Mouse (Mus musculus) ovary, adult 18-20 months (tissue): ENCODE results near the gene Top2b.

Experiments
- DNase-seq: peaks from one replicate; pipeline ENCODE4 v3.0.0; 2022; ENCODE audit warnings: low spot score, mixed read lengths

The Top2b gene

GRCm38 (mm10) chr14:16364878-16365337 lies at the start of gene Top2b:
Top2b (plus strand) TSS chr14:16365179.
- peak; percentile 96 for DNase-seq

GRCm38 (mm10) chr14:16316715-16317114 lies 48.3 kb upstream of the Top2b start:
- DNase-seq, result no peak

- DNase-seq, result no peak
These were observed 45.2 kb upstream of the Top2b start for GRCm38 (mm10) chr14:16319818-16320217.

DNA sequence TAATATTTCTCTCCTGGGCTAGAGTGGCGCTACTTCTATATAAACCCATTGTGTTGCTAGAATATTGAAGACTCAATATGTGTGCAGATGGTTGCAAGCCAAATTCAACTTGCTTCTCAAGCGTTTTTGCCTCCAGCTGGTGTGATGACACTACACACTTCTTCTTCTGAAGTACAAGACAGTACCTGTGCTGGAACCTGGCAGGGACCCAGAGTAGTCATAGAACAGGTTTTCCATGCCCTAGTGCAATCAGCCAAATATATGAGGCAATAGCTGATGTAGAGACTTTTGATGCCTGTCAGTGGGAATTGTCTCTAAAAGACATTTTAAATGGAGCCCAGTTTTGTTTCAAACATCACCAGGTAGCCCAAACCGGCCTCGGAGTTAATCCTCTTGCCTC lies 40.6 kb upstream of the Top2b start:
- no peak for DNase-seq

GRCm38 (mm10) chr14:16325208-16325607 lies 39.8 kb upstream of the Top2b start:
- no peak for DNase-seq

DNA sequence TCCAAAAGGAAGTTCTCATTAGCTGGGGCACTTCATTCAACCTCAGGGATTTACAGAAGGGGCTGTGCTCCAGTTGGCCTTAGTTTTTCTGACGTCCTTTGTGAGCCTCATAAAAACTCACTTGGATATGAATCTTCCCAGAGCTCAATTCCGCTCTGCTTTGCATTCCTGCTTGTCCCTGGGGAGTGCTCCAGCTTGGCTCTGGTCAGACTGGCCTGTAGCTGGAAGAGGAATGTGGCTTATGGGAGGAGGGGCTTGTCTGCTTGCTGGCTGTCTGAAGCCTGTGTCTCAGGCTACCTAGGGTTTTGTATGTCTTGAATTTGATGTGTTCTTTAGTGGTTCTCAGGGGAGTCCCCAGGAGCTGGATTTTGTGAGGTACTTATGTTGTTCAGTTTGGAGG lies 36.4 kb upstream of the Top2b start:
- DNase-seq, result peak; percentile 10

GRCm38 (mm10) chr14:16328959-16329480 lies 36.0 kb upstream of the Top2b start:
- DNase-seq, result no peak

DNA sequence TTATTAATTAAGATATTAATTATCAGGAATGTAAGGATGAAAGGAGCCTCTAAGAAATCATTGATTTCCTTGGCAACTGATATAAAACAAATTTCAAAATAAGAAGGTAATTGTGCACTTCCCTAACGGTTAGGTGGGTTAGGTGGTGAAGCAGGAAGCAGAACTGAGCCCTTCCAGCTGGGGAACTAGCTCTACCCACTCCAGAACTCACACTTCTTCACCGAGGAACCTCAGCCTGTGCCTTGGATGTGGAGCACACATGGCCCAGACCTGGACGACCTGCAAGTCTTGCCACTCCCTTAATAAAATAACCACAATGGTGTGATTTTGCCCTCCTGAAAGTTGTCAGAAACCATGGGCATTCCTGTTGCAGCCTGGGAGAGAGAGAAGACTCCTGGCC lies 35.2 kb upstream of the Top2b start:
- DNase-seq, result no peak

DNA sequence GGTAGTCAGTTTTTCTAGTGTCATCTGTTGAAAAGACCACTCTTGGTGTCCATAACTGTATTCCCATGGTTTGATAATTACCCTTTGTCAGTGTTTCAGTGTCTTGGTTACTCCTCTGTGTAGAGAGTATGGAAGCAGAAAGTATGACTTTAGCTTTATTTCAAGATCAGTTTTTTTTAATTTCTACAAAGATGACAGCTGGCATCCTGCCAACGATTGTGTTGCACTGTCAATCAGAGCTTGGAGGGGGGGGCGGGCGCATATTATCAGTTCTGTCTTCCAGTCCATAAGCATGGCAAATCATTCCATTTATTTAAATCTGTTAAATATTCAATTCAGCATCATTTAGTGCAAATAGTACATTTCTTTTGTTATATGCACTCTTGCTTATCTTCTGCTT lies 30.7 kb upstream of the Top2b start:
- no peak for DNase-seq

DNA sequence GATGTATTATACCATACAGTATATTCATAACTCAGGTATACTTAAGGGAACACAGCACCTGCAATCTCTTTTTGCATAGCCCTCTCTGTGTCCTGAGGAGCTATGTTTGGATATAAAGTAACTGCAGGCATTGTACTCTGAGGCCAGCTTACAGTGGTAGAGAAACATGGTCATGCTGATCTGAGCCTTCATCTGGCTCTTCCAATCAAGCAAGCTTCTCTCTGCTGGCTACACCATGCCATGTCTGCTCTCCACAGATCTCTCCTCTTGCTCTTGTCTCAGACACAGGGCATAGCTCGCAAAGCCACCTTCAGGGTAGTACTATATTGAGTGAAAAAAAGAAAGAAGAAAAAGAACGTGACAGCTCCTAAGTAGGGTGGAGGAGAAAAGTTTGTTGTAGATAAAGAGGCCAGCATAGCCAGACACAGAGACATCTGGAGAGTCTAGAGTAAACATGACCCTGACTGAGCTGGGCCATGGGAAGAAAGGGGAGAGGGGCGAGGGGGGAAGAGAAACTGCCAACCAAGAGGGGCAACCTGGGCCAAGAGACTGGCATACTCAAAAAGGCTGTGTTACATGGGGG lies 29.1 kb upstream of the Top2b start:
- DNase-seq, result no peak

DNA sequence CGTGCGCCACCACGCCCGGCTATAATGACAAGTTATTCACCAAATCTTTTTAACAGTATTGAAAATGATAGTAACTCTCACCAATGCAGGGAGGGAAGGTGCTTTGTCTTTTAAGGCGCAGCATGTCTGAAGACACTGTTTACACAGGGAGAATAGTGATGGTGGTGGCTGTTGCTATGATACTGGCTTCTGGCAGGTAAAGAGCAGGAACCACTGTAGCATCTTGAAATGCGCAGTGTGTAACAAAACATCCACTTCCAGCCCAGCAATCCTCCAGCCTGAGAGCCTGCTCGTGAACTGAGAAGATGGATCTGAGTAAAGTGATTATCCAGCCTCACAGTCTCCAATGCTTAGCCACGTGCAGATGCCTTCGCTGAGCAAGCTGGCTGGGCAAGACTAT lies 17.5 kb upstream of the Top2b start:
- DNase-seq, result no peak

- DNase-seq, result no peak
These were observed 5.3 kb upstream of the Top2b start for GRCm38 (mm10) chr14:16359704-16360103.

DNA sequence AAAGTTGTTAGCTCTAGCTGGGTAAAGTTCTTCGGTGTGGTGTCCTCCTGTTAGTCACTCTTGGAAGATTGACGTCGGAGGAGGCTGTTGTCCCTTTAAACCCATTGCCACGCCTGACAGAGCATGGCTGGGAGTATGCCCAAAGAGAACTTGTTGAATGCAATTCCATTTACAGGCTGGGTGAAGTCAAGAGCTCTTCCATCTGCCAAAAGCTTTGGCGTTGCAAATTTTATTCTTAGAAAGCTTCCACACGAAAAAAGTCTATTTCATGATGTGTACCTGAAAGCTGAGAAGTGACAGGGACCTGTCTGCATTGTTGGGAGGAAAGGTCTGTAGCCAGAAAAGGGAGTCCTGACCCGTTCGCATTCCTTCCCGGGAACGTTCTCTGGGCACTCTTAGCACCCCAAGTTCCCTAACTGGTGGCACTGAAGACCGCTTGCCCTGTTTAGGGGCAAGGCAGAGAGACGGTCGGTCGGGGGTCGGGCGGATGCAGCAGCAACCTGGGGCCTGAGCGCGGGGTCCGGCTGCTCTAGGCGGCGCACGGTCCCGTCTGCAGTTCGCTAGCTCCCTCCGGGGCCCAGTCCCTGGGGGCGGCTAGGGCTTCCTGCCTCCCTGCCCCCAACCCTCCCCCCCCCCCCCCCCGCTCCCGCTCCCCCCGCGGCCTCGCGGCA lies 683 bp upstream of the Top2b start:
- peak; percentile 14 for DNase-seq

GRCm38 (mm10) chr14:16365362-16366173 lies 589 bp downstream of the Top2b start:
- DNase-seq, result peak; percentile 23

DNA sequence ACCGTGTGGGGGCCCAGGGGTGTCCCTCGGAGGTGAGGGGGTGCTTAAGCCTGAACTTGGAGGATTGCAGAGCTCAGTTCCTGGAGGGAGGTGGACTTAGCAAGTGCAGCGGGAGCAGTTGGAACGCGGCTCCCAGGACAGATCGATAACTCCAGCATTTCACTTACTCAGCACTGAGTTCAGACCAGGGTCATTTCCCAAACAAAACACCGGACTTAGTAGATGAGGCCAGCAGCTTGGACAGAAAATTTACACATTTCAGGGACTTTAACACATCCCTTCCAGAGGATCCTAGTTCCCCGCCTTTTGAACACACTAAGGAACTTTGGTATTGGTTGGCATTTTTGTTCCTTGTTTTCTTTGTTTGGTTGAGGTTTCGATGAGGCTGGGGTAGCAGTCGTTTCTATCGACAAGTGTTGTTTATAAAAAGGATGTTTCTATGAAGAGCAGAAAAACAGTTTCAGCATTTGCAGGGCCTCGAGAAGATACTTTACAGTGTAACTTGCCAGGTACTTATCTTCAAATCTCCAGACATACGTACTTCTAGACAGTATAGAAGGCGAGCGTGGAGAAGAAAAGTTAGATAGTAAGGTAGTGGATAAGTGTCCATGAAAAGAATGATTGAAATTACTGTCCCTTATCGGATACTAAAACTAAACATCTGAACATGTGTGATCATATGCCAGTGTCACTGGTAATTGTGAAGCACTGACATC lies 1.4 kb downstream of the Top2b start:
- DNase-seq, result no peak

DNA sequence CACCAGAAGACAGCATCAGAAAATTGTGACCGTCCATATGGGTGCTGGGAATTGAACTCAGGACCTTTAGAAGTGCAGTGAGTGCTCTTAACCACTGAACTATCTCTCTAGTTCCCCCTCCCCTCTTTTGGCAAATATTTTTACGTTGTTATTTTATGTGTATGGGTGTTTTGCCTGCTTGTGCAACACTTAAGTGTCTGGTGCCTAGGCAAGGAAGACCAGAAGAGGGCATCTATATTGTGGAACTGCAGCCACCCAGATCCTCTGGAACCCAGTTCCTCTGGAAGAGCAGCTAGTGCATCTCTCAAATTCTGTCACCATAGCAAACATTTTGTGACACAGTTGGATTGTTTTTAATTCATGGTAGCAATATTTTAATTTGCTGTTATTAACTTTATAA lies 2.0 kb downstream of the Top2b start:
- DNase-seq, result no peak

GRCm38 (mm10) chr14:16372761-16373160 lies 7.8 kb downstream of the Top2b start:
- DNase-seq, result no peak

DNA sequence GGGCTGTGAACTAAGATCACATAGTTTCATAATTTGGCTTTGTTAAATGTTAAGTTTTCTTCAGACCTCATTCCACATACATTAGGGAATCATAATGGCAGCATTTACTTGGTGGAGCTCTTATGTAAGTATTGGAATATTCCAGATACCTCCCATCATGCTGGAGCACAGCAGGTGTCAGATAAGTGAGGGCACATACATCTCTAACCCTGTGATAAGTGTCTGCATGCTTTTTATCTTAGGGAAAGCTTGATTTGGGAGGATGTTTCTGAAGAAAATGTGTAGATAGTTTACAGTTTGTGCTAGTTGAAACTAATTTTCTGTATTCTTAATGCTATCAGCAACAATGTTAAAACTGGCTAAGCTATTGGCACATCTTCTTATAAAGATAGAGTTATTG lies 8.2 kb downstream of the Top2b start:
- DNase-seq, result no peak

GRCm38 (mm10) chr14:16379917-16380570 lies 15.1 kb downstream of the Top2b start:
- DNase-seq, result no peak

DNA sequence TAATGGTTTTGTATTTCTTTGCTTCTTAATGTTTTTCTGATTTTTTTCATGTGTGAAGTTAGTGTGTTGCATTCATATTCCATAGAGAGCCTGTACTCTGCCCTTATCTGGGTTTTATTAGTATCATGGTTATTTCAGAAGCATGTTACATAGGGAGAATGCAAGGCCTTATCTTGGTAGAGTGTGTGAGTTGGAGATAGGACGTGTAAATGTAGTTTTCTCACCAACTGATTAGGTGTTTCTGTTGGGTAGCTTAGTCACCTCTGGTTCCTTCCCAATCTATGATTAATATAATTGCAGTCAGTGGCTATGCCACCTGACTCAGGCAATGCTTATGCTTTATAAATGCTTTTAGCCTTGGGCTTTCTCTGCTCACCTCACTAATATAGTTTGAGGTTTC lies 19.8 kb downstream of the Top2b start:
- DNase-seq, result no peak

DNA sequence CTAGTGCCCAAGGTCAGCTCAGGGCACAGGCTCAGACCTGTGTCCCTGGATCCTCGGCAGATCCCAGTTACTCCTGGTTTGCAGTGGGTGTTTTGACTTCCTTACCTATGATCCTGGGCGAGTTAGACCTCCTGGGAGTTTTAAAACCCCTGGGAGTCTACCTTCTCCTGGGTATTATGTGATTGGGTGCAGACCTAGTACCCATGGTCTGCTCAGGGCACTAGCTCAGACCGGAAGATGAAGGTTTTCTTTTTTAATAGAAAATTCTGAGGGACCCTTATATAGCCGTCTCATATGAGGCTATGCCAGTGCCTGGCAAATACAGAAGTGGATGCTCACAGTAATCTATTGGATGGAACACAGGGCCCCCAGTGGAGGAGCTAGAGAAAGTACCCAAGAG lies 40.2 kb downstream of the Top2b start:
- no peak for DNase-seq

GRCm38 (mm10) chr14:16414163-16414562 lies 49.2 kb downstream of the Top2b start:
- no peak for DNase-seq
